Comparison of ENCODE assay signal across 8 mouse cellular contexts in genomic region chr11:59662249-59662788, GRCm38 (mm10). TPM values are rescaled to one million over a fixed set of nuclear protein-coding genes. Genes with fewer than 3 reads are reported as not detected.
A peak's percentile ranks its signal among the peaks of the same experiment; 100 is the strongest.
DNase-seq lines count a peak whose midpoint lies in the region; ATAC-seq and TF ChIP-seq lines count a peak whose summit lies in the region.

No protein-coding gene starts in this region.

- peak overlapping the region; percentile 94 for H3K9ac ChIP-seq in ES-E14 (ENCODE audit: insufficient read depth, low read depth, low read length, poor library complexity, severe bottlenecking)
- peak overlapping the region; percentile 92 for H3K9ac ChIP-seq in forebrain, embryonic 15.5 days (replicated peaks)

- H3K4me2 ChIP-seq in forebrain, embryonic 15.5 days (replicated peaks), result peak overlapping the region; percentile 86

- no peaks in the 10 kb centered on the region for H3K27me3 ChIP-seq in forebrain, embryonic 15.5 days

- under 1% methylated on average over 64 of the region's 82 CpGs for WGBS in forebrain, embryonic 15.5 days
- WGBS in lung, adult 2 months, result 4% methylated on average over 82 of the region's 82 CpGs

- peak; percentile 99 for ATAC-seq in forebrain, embryonic 15.5 days (replicated peaks)
- peak; percentile 91 for ATAC-seq in neutrophil, adult 5-6 weeks (ENCODE audit: extremely low read depth, insufficient number of reproducible peaks, low FRiP score, poor library complexity, severe bottlenecking)

- H3K4me3 ChIP-seq in ES-E14 (ENCODE audit: insufficient read depth in 1 of 2, low read depth in 1 of 2, low read length in 2 of 2, poor library complexity in 1 of 2, severe bottlenecking in 1 of 2), result peak overlapping the region; percentile 87 to 100
- peak overlapping the region; percentile 84 for H3K4me3 ChIP-seq in forebrain, embryonic 15.5 days
- H3K4me3 ChIP-seq in lung, adult 2 months (replicated peaks; ENCODE audit: extremely low read depth, low read depth, low read length), result peak overlapping the region; percentile 74

- DNase-seq in ES-E14 (ENCODE audit: low read depth, low spot score), result peak; percentile 94
- DNase-seq in cerebellum, adult 11-12 months, result peak; percentile 97
- DNase-seq in heart, postnatal 25 days (ENCODE audit: low spot score), result peak; percentile 94
- peak; percentile 92 to 98 for DNase-seq in layer of hippocampus, adult 18-20 months (ENCODE audit: low spot score in 2 of 2)
- peak; percentile 91 for DNase-seq in lung, adult 2 months
- peak; percentile 89 to 90 for DNase-seq in thymus, adult 18-20 months

- no peaks in the 10 kb centered on the region for H3K36me3 ChIP-seq in ES-E14 (ENCODE audit: control insufficient read depth, insufficient read depth, low read length, poor library complexity, severe bottlenecking)
- H3K36me3 ChIP-seq in forebrain, embryonic 15.5 days, result no peaks in the 10 kb centered on the region

- peak; percentile 89 for TF ChIP-seq POLR2A in lung, adult 2 months (IDR thresholded peaks at IDR 0.05; ENCODE audit: borderline replicate concordance, extremely low read depth, low read depth, low read length)

- in situ Hi-C loops in ES-E14 (cut with MboI; ENCODE audit: low sequenced_read_pairs in 2 of 2, unreplicated experiment in 2 of 2), result no loop called here

- no peak for TF ChIP-seq CTCF in lung, adult 2 months (IDR thresholded peaks at IDR 0.05; ENCODE audit: insufficient read depth, low read length)

- peaks cover 2 to 9% of the 10 kb centered on the region in 2 experiments; a peak in 3 of 4 replicates for H3K4me1 ChIP-seq in ES-E14 (ENCODE audit: control insufficient read depth in 2 of 2, insufficient read depth in 2 of 2, low read length in 2 of 2, poor library complexity in 1 of 2)
- peaks cover 48% of the 10 kb centered on the region for H3K4me1 ChIP-seq in forebrain, embryonic 15.5 days
- peaks cover 31% of the 10 kb centered on the region for H3K4me1 ChIP-seq in lung, adult 2 months (ENCODE audit: control insufficient read depth, insufficient read depth, low read length)

- H3K27ac ChIP-seq in ES-E14 (ENCODE audit: insufficient read depth, low read depth, low read length, poor library complexity, severe bottlenecking), result no peak overlapping the region; the same call in 1 of the 2 replicates
- H3K27ac ChIP-seq in forebrain, embryonic 15.5 days (replicated peaks), result peak overlapping the region; percentile 90

- H3K9me3 ChIP-seq in ES-E14 (ENCODE audit: control insufficient read depth, insufficient read depth, low read depth, low read length), result no peaks in the 10 kb centered on the region
- H3K9me3 ChIP-seq in forebrain, embryonic 15.5 days, result no peaks in the 10 kb centered on the region

- intact Hi-C loops in heart, postnatal 25 days (cut with DNase I), result loop anchor here (2.0 kb wide), 1 partner anchor 44 kb away; no protein-coding TSS in a partner anchor

TF ChIP-seq in ES-E14, 5 proteins besides CTCF, POLR2A, EP300 and RAD21:
- no peak for TF ChIP-seq MAFK (IDR thresholded peaks at IDR 0.05; ENCODE audit: insufficient read depth, low read depth, low read length)
- TF ChIP-seq CHD2 (IDR thresholded peaks at IDR 0.05; ENCODE audit: low read depth, low read length), result peak; percentile 64; the same call in 1 of the 2 replicates
- no peak for TF ChIP-seq ZC3H11A (IDR thresholded peaks at IDR 0.05; ENCODE audit: borderline replicate concordance, low read depth, low read length)
- TF ChIP-seq HCFC1 (IDR thresholded peaks at IDR 0.05; ENCODE audit: borderline replicate concordance, insufficient read depth, low read length), result no peak
- TF ChIP-seq ZNF384 (IDR thresholded peaks at IDR 0.05; ENCODE audit: low read depth, low read length), result no peak

RNA-seq across cellular contexts. Expression of gene Mprip, which starts 1.2 kb away (rescaled TPM):
- total RNA-seq in ES-E14 (2012; rRNA removed), result 112 and 138 TPM in 2 replicates
- 77.4 and 92.9 TPM in 2 replicates for polyA plus RNA-seq in forebrain, embryonic 15.5 days (2015; fragmentation: Nextera tagmentation; extraction: Ambion mirVana)
- total RNA-seq in heart, postnatal 25 days (2021), result 100 to 1,000 TPM; 149 to 151 TPM
- 100 to 1,000 TPM; 283 to 287 TPM for total RNA-seq in layer of hippocampus, adult 18-20 months (2021)
- polyA plus RNA-seq in lung, adult 2 months (2012; rRNA removed), result 164 and 239 TPM in 2 replicates
- 71.6 and 72.9 TPM in 2 replicates for total RNA-seq in neutrophil, adult 5-6 weeks (2017)
